Mouse (Mus musculus) gastrocnemius, adult 2 months (tissue): ENCODE data around the gene Abca2. TPM values are rescaled to one million over a fixed set of nuclear protein-coding genes. Genes with fewer than 3 reads are reported as not detected.

Experiments
- DNase-seq: peaks from one replicate; pipeline ENCODE4 v3.0.0; 2022
- H3K27ac ChIP-seq: fragments of 200-600 bp; 2 replicates; pipeline ENCODE4 v1.8.1; 2022; ENCODE audit warnings: mild to moderate bottlenecking
- H3K4me3 ChIP-seq: fragments of 200-600 bp; 2 replicates; pipeline ENCODE4 v1.8.1; 2022; ENCODE audit warnings: mild to moderate bottlenecking, moderate library complexity
- CTCF ChIP-seq: fragments of 200-600 bp; IDR thresholded peaks from 2 replicates; pipeline ENCODE4 v1.8.1; 2022; ENCODE audit warnings: antibody characterized with exemption, mild to moderate bottlenecking, moderate library complexity
- intact Hi-C: fragments of 180-260 bp; cut with DNase I; formaldehyde crosslinking; loops from one replicate; pipeline ENCODE4 v1.15.1; 2025
- microRNA-seq: library from miRNA; unstranded; fragments of <30 nt; microRNA quantifications from one replicate; pipeline ENCODE4 v1.2.0, GENCODE M21; 2021
- total RNA-seq, 2 experiments: library from RNA; stranded (reverse); gene quantifications; 2 replicates each; pipeline ENCODE4 v1.2.3; 2021

The Abca2 gene
- total RNA-seq, 2 experiments from 2014 or later = 15.1 to 15.3 TPM

GRCm38 (mm10) chr2:25492988-25493387, 64.5 kb downstream of the Abca2 start:
- no peak overlapping the region for H3K4me3 ChIP-seq
- no peak for TF ChIP-seq CTCF
- H3K27ac ChIP-seq = no peak overlapping the region
- no peak for DNase-seq
- intact Hi-C loops = no loop called here

- no peak within 1 kb of the TSS for H3K4me3 ChIP-seq
- H3K27ac ChIP-seq = no peak within 1 kb of the TSS
- no peak for DNase-seq
- no peak for TF ChIP-seq CTCF
- intact Hi-C loops = no loop called here
Measured at GRCm38 (mm10) chr2:25493476-25493961, 65.0 kb downstream of the Abca2 start, which contains the start of gene Lcn12. TSS of gene Lcn12 (minus strand) at chr2:25493911.

- intact Hi-C loops = no loop called here
- no peak overlapping the region for H3K27ac ChIP-seq
- peak; percentile 58 for TF ChIP-seq CTCF
- no peak for DNase-seq
- H3K4me3 ChIP-seq = no peak overlapping the region
Measured at GRCm38 (mm10) chr2:25496462-25496861, 68.0 kb downstream of the Abca2 start.

Small RNA genes lying within 50 kb of the gene (microRNA-seq; reads per million reads assigned to microRNA genes)
- not detected for gene Mir3087

Other genes with a start within 250 kb of the Abca2 start
- 1 to 10 TPM; 4.0 to 5.2 TPM for gene Nrarp, start 247.9 kb upstream of the Abca2 start, total RNA-seq
- 1 to 10 TPM in 1 of 2 experiments, under 1 TPM in 1; 0.59 to 1.0 TPM for gene Tor4a, start 231.8 kb upstream of the Abca2 start, total RNA-seq
- gene Nelfb, start 217.2 kb upstream of the Abca2 start, total RNA-seq = 10 to 100 TPM; 22.3 to 23.1 TPM
- not detected for gene Stpg3, start 214.1 kb upstream of the Abca2 start, total RNA-seq
- not detected for gene Fam166a, start 210.0 kb upstream of the Abca2 start, total RNA-seq
- 100 to 1,000 TPM; 185 to 269 TPM for gene Tubb4b, start 204.0 kb upstream of the Abca2 start, total RNA-seq
- gene Slc34a3, start 194.3 kb upstream of the Abca2 start, total RNA-seq = not detected
- gene Rnf224, start 191.9 kb upstream of the Abca2 start, total RNA-seq = not detected
- under 1 TPM; 0.39 to 0.56 TPM for gene Rnf208, start 186.4 kb upstream of the Abca2 start, total RNA-seq
- not detected for gene Cysrt1, start 186.3 kb upstream of the Abca2 start, total RNA-seq
- 1 to 10 TPM in 1 of 2 experiments, under 1 TPM in 1; 0.86 to 1.2 TPM for gene AL732309.1, start 181.8 kb upstream of the Abca2 start, total RNA-seq
- gene Tmem203, start 173.3 kb upstream of the Abca2 start, total RNA-seq = 10 to 100 TPM; 11.4 to 12.6 TPM
- 1 to 10 TPM; 3.1 to 3.5 TPM for gene Tprn, start 166.1 kb upstream of the Abca2 start, total RNA-seq
- 10 to 100 TPM; 28.0 to 35.5 TPM for gene Ssna1, start 156.3 kb upstream of the Abca2 start, total RNA-seq
- gene Anapc2, start 156.2 kb upstream of the Abca2 start, total RNA-seq = 10 to 100 TPM; 29.7 to 32.3 TPM
- not detected for gene Tmem210, start 140.6 kb upstream of the Abca2 start, total RNA-seq
- gene Lrrc26, start 138.8 kb upstream of the Abca2 start, total RNA-seq = not detected
- not detected for gene Grin1, start 109.5 kb upstream of the Abca2 start, total RNA-seq
- gene Man1b1, start 96.4 kb upstream of the Abca2 start, total RNA-seq = 10 to 100 TPM; 12.9 to 16.0 TPM
- gene Dpp7, start 72.3 kb upstream of the Abca2 start, total RNA-seq = 10 to 100 TPM; 14.0 to 16.5 TPM
- gene Uap1l1, start 63.0 kb upstream of the Abca2 start, total RNA-seq = 1 to 10 TPM; 4.3 to 5.4 TPM
- not detected for gene Sapcd2, start 56.4 kb upstream of the Abca2 start, total RNA-seq
- 1 to 10 TPM; 6.5 to 8.8 TPM for gene Entpd2, start 32.8 kb upstream of the Abca2 start, total RNA-seq
- gene Npdc1, start 29.4 kb upstream of the Abca2 start, total RNA-seq = 10 to 100 TPM; 14.9 to 16.9 TPM
- gene Fut7, start 5.4 kb upstream of the Abca2 start, total RNA-seq = not detected
- gene Clic3, start 28.1 kb downstream of the Abca2 start, total RNA-seq = 1 to 10 TPM in 1 of 2 experiments, under 1 TPM in 1; 0.31 to 1.1 TPM
- gene Paxx, start 32.4 kb downstream of the Abca2 start, total RNA-seq = 10 to 100 TPM; 13.6 to 14.4 TPM
- not detected for gene Ptgds, start 41.3 kb downstream of the Abca2 start, total RNA-seq
- not detected for gene Lcn12, start 65.2 kb downstream of the Abca2 start, total RNA-seq
- gene Fbxw5, start 72.0 kb downstream of the Abca2 start, total RNA-seq = 10 to 100 TPM; 76.9 to 88.4 TPM
- 1 to 10 TPM; 1.1 to 1.6 TPM for gene C8g, start 73.0 kb downstream of the Abca2 start, total RNA-seq
- 10 to 100 TPM; 12.4 to 13.1 TPM for gene Traf2, start 118.2 kb downstream of the Abca2 start, total RNA-seq
- gene Edf1, start 129.1 kb downstream of the Abca2 start, total RNA-seq = 100 to 1,000 TPM; 152 to 179 TPM
- 1 to 10 TPM; 1.6 to 4.0 TPM for gene Mamdc4, start 146.1 kb downstream of the Abca2 start, total RNA-seq
- gene Phpt1, start 146.5 kb downstream of the Abca2 start, total RNA-seq = 10 to 100 TPM; 52.7 to 64.7 TPM
- gene Ajm1, start 153.1 kb downstream of the Abca2 start, total RNA-seq = not detected
- 10 to 100 TPM; 85.6 to 95.2 TPM for gene Rabl6, start 179.8 kb downstream of the Abca2 start, total RNA-seq
- not detected for gene Ccdc183, start 189.0 kb downstream of the Abca2 start, total RNA-seq
- gene Tmem141, start 193.3 kb downstream of the Abca2 start, total RNA-seq = 10 to 100 TPM; 14.9 to 15.1 TPM
- 1 to 10 TPM; 1.8 to 5.3 TPM for gene Fcna, start 199.3 kb downstream of the Abca2 start, total RNA-seq
- 1 to 10 TPM; 3.3 to 5.1 TPM for gene Lcn8, start 224.4 kb downstream of the Abca2 start, total RNA-seq
- not detected for gene Lcn5, start 229.2 kb downstream of the Abca2 start, total RNA-seq
- not detected for gene Lcn6, start 248.1 kb downstream of the Abca2 start, total RNA-seq